Mouse (Mus musculus) common myeloid progenitor, adult 5-6 weeks (primary cell): Measurements from ENCODE around the gene Cbs. TPM values are rescaled to one million over a fixed set of nuclear protein-coding genes. Genes with fewer than 3 reads are reported as not detected.

ENCODE experiments used
- ATAC-seq: replicated peaks from 2 replicates; pipeline ENCODE4 v1.8.0; 2016; ENCODE audit warnings: low read depth, mild to moderate bottlenecking, moderate TSS enrichment, inconsistent platforms; ENCODE audit not compliant: poor library complexity, severe bottlenecking
- total RNA-seq: library from RNA; stranded (forward); fragments of 200-1000, 187-1606 nt; gene quantifications from 2 replicates; pipeline ENCODE4 v1.2.3, GENCODE M21; 2017

Gene Cbs
- total RNA-seq, 1 experiment from 2014 or later, result 2.9 TPM

DNA sequence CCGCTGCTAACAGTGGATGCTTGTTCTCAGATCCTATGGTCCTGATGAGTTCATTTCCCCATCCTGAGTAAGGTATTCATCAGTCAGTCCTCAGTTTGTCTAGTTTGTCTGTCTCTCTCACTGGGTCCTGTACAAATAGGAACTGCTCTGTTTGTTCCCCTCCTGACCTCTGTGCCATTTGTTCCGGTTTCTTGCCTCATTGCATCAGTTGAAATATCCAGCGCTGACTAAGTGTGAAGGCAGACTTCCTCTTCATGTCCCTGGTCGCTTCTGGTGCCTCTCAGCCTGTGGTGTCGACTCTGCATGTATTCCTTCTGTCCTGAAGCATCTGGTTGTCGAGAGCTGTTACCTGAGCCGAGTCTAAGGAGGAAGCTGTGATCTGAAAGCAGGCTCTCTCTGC lies 42.4 kb downstream of the Cbs start:
- ATAC-seq, result peak; percentile 56; the same call in 1 of the 2 replicates

DNA sequence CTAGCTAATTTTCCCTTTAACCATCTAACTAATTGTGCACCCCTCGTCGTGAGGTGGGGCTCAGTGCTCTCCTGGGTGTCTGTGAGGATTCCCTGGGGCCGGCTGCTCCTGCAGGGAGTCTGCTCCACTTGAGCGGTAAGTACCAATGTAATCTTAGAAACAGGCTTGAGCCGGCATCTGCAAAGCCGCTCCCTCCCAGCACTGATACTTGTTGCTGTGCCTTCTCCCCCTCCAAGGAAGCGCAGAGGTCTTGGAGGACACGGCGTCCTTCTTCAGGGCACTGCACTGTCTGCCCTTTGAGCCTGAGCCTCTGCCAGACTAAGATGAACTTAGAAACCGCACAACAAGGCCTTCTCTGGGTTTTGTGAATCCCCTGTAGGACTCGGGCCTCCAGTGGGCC lies 46.2 kb downstream of the Cbs start:
- no peak for ATAC-seq

DNA sequence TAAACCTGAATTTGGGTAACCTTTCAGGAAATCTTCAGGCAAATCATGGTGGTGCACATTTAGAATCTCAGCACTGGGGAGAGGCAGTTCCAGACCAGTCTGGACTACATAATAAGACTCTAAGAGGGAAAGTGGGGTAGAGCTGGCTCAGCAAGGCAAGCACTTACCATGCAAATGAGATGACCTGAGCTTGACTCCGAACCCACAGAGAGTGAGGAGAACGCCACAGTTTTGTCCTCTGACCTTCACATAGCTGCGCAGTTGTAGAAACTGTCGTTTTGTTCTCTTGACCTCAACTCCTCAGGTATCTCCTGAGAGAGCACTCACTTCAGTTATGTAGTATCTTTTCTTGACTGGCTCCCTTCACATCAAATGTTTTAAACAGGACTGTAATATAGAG lies 48.3 kb downstream of the Cbs start:
- no peak for ATAC-seq

DNA sequence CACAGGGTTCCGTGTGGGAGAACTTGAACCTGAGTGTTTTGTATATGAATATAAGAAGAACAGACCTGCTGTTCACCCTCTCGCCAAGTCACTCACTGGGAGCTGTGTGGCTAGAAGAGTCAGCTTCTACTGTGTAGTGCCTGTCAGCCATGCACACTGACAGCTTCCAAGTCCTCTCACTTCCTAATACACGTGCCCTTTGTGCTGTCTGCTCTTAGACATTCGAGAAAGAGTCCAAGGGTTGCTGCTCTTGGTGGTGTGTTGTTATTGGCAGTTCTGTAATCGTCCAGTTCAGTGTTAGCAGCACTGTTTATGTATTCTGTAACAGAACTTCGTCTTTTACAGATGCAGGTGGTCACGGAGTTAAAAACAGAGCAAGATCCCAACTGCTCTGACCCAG lies 48.9 kb downstream of the Cbs start:
- no peak for ATAC-seq

DNA sequence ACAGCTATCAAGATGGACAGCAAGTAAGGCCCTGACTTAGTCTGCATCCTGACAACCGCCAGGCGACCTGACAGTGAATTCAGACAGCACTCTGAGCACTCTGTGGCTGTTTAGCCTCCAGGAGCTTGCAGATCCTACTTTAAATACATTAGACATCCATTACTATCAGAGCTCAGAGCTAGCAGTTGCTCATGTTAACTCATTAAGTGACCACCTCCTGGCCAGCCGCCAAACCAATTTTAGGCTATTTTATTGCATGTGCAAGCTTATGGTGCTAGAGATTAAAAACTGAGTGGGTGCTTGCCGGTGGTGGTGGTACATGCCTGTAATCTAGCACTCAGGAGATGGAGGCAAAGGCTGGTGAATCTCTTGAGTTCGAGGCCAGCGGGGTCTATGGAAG lies 53.3 kb downstream of the Cbs start:
- ATAC-seq, result no peak

DNA sequence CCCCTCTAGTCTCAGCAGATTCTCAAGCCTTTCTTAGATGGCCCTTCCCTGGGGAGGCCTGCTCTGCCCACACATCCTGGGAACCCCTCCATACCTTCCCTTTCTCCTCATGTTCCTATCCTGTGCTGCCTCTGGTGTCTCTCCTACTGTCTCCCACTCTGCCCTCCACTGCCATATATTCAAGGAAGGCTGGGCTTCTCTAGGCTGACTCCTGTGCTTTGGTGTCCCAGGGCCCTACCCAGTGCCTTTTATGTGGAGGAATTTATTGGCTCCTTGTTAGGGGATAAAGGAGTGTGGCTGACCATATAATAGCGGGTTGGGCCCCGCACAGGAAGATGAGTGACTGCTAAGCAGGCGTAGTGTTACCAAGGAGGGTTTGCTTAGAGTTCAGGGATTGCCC lies 53.9 kb downstream of the Cbs start:
- no peak for ATAC-seq

DNA sequence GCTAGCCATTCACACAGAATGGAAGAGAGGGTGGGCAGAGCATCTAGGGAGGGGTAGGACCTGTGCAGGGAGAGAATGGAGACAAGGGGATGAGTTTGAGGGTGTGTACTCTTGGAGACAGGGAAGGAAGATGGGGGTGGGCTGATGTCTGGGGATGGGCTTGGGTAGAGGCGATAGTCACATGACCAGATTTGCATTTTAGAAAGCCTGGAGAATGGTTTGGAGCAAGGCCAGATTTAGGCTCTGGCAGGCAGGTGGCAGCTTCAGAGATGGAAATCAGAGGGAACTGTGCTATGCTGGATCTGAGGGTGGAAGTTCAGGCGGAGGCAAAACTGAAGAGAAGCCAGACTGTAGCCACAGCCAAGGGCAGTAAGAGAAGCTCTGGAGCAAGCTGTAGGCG lies 56.7 kb downstream of the Cbs start:
- ATAC-seq, result no peak

DNA sequence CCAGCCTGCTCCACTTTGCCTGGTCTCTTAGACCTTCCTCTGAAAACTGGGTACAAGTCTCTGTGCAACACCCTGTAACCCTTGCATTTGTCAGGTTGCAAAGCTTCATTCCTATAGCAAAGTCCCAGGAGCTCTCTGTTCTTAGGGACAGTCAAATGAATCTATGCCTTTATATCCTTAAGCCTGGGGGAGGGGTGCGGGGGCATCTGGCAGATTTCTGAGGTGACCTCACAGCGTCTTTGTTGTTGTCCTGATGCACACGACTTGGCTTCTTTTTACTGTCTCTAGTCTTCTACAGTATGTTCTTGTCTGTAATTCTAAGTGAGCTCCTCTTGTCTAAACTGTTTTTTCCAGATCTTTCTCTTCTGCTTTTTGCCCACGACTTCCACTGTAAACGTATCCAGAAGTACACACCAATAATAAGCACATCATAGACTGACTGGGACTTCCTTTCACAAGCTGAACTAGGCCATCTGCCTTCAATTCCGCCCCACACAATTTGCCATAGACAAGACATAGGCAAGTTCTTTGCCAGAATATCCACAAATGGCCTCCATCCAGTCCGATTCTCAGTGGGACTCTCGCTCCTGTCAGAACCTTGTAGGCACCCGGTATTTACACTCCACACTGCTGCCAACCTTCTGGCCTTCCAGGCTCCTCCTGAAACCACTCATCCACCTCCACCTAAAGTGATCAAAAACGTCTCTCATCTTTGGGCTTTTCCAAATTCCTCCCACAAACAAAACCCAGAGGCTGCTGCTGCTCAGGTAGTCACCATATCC lies 60.5 kb downstream of the Cbs start:
- no peak for ATAC-seq

DNA sequence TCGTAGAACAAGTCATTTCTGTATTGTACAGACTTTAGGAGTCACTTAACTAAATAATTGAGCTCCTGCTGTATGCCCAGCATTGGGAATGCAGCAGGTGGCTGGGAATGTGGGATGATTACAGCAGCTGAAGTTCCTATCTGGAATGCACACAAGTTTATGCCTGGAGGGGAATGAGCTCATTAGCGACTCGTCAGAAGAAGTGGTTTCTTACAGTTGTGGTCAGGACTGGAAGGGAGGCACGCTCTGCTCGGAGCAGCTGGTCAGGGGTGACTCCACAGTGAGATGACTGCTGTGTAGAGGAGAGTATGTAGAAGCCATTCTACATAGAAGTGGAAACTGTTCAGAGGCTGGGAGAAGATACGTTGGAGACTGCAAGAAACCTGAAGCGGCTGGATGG lies 62.4 kb downstream of the Cbs start:
- ATAC-seq, result 0 out of 2 replicates have a peak, but pooled peaks have one; percentile 56

DNA sequence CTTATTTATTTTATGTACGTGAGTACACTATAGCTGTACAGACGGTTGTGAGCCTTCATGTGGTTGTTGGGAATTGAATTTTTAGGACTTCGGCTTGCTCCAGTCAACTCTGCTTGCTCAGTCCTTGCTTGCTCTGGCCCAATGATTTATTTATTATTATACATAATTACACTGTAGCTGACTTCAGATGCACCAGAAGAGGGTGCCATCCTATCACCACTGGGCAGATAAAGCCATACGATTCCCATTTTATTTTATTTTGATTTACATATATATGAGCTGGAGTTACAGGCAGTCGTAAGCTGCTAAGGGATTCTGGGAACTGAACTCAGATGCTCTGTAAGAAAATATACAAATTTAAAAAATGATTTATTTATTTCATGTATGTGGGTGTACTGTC lies 65.3 kb downstream of the Cbs start:
- no peak for ATAC-seq

DNA sequence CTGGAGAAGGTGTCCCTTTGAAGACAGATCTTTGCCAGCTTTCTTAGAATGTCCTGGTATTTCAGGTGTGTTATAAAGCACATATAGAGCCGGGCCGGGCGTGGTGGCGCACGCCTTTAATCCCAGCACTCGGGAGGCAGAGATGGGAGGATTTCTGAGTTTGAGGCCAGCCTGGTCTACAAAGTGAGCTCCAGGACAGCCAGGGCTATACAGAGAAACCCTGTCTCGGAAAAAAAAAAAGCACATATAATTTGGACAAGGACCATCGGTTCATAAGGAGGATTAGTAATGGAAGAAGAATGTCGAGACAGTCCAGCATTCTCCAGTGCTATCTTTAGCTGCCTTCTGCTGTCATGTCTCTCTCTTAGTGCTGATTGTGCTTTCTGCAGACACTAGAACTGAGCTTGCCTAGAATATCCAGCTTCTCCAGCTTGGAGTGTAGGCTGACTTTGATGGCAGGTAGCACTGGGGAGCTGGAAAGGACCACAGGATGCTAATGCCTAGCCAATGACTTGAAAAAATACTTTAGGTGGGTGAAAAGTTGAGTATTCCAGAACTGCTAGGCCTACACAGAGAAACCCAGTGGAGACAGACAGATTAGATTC lies 66.6 kb downstream of the Cbs start:
- no peak for ATAC-seq

DNA sequence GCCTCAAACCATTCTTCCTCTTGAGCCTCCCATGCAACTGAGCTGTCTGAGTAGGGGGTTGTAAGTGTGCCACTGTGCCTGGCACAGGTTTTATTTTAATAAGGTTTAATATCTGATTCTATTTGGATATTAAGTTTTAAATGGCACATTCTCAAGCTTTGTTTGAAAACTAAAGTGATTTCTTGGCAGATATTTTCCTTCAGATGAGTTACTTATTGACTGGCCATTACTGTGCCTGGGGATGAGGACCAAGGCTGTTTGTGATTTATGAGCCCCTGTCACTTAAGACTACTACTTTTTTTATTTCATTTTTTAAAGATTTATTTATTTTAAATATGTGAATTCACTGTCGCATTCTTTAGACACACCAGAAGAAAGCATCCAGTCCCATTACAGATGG lies 67.3 kb downstream of the Cbs start:
- no peak for ATAC-seq

DNA sequence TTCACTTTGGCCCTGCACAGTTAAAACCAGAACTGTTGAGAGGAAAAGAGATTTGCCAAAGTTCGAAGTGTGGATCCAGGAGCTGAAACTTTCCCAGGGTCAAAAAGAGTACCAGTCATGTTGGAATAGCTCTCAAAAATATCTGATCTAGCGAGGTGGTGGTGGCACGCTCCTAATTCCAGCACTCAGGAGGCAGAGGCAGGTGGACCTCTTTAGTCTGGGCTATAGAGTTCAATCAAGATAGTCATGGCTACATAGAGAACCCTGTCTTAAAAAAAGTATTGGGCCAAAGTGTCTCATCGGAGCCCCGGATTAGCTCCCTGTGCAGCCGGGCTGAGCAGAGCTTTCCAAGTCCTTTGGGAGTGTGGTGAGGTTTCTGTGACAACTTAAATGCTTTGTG lies 70.8 kb downstream of the Cbs start:
- ATAC-seq, result no peak

DNA sequence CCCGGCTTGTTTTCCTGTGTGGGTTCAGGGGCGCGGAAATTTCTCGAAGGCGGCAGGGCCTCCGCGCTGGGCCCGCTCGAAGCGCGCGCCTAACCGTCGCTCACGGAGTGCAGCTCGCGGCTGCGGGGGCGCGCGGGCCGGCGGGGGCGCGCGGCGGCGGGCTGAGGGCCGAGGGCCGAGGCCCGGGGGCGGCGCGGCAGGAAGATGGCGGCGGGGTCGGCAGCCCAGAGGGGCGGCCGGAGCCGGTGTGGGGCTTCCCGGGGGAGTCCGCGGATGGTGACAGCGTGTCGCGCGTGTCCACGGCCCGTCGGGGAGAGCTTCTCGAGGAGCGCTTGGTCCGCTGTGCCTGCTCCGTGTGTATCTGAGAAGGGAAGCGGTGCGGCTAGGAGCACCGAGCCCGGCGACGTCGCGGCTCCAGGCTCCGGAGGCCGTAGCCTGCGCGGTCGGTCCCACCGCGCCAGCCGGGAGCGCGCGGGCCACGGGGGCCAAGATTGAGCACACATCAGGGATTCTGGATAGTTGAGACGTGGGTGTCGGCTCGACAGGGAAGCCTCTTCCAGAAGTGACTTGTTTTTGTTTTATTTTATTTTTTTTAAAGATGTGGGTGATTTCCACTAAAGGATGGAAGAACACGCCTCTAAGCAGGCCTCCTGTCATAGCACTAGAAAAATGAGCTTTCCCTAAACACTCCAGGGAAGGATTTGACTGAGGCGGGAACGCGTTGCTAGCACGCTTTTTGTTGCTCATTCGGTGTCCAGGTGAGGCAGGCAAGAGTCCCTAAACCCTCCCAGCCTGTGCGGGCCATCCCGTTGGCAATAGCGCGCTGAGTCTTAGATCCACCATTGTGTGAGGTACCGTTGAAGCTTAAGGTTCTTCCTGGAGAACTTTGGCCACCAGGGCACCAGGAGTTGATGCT lies 71.6 kb downstream of the Cbs start:
- no peak for ATAC-seq

DNA sequence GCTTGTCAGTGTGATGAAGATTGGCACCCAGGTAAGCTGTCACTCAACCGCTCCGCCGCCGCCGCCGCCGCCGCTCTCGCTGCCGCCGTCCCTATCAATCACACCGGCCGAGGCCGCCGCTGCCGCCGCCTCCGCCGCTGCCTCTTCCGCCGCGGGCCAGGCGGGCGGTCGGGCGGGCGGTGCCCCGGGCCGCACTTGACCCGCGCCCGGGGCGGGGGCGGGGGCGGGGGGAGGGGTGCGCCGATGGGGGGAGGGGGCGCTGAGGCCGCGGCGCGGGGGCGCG lies 72.2 kb downstream of the Cbs start:
- no peak for ATAC-seq

DNA sequence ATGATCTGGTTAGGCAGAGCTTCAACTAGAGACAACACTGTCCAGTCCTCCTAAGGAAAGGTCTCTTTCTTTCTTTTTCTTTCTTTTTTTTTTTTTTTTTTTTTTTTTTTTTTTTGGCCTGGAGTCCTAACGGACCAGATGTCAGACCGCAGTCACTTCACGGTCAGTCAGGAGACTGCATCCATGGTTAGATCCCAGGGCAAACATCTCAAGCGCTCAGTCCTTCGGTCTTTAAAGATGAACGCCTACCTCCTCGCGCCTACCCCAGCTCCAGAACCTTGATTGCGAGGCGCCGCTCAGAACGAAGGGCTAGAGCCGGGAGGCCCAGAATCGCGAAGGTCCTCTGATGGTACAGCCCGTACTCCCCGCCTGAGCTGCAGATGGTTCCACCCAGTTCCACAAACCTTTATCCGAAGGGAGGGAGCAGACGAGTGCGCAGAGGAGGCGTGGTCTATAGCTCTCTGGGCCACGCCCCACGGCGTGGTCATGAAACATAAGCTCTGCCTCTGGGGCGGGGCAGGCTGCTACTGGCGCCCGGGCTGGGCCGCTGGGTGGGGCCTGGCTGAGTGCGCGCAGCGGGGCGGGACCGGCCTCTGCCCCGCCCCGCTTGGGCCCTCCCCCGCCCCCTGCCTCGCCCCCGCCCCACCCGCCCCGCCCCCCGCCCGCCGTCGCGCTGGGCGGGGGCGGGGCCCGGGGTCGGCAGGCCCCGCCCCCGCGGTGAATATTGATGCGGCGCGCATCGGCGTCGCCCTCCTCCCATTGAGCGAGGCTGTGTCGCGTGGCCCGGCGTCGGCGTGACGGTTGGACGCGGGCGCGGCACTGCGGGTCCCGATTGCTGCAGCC lies 72.8 kb downstream of the Cbs start, which contains the start of gene Pknox1:
Gene Pknox1, plus strand, starts transcription at position 720 of the 843 bp plus-strand sequence.
- ATAC-seq, result peak; percentile 86

DNA sequence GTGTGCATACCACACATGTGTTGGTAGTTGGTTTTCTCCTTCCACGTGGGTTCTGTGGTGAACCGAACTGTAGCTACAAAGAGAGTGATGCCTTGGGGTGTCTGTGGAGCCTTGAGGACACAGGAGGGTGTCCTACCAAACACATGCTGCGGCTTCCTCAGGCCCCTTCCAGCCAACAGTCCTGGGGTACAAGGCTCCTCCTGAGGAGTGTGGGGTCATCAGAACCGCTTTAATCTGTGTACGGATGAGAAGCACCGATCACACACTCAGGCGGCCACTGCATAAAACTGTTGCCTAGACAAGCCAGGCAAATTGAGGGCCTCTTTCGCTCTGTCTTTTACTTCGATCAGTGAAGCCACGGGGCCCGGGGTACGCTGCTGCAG lies 73.4 kb downstream of the Cbs start:
- ATAC-seq, result no peak

DNA sequence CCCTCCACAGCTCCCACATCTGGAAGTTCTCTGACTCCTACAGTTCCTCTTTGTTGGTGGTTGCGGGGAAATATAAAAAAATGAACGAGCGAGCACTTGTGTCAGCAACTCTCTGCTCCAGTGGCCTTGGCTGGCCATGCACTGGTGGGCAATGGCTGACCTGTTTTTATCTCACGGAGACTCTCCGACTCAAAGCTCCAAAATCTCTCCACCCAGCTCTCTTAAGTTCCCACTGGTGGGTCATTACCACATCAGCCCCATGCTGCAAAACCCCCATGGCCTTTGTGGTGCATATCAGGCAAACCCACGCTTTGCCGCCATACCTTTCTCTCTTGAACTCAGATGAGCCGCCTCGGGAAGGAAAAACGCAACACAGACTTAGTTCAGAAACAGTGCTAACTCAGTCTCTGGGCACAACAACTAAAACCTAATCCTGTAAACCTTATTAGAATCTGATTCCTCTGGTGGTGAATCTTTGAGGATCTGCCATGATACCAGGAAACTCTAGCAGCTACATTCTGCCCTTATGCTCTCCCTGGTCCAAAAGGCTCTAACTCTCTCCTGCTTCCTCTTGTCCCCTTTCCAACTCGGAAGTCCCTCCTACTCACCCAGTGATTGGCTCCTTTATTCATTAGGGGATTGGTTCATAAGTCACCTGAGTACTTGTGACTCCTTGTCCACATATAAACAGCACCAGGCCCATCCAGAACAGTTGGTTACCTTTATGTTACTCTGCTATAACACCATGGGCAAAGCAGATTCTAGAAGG lies 77.8 kb downstream of the Cbs start:
- no peak for ATAC-seq
